Mouse (Mus musculus) ES-E14 (cell line): ENCODE data around the gene Srp14. TPM values are rescaled to one million over a fixed set of nuclear protein-coding genes. Genes with fewer than 3 reads are reported as not detected.
A peak's percentile ranks its signal among the peaks of the same experiment; 100 is the strongest.

Experiments used
- DNase-seq: peaks from one replicate; pipeline ENCODE4 v3.0.0-alpha.2; 2013; ENCODE audit warnings: low read depth, low spot score
- H3K27ac ChIP-seq: 2 replicates; pipeline ENCODE4 v1.5.1; 2012; ENCODE audit warnings: low read depth, mild to moderate bottlenecking, low read length, moderate library complexity, mixed read lengths; ENCODE audit not compliant: poor library complexity, insufficient read depth, severe bottlenecking
- H3K36me3 ChIP-seq: 2 replicates; pipeline ENCODE4 v1.6.1; 2012; ENCODE audit warnings: mild to moderate bottlenecking, low read length, moderate library complexity, mixed read lengths; ENCODE audit not compliant: control insufficient read depth, poor library complexity, insufficient read depth, severe bottlenecking
- H3K4me1 ChIP-seq, 2 experiments: fragments of 150-350 bp in 1 of 2; sonication (generic) in 1 of 2; 2 replicates each; pipeline ENCODE4 v1.6.1; 2012; ENCODE audit warnings: low read length in 2 of 2, mild to moderate bottlenecking in 1 of 2, mixed read lengths in 1 of 2; ENCODE audit not compliant: control insufficient read depth in 2 of 2, insufficient read depth in 2 of 2, poor library complexity in 1 of 2
- H3K4me3 ChIP-seq, 2 experiments: fragments of 150-350 bp in 1 of 2; sonication (generic) in 1 of 2; 2 replicates each; pipeline ENCODE4 v1.5.1; 2012; ENCODE audit warnings: low read length in 2 of 2, low read depth in 1 of 2, mild to moderate bottlenecking in 1 of 2, mixed read lengths in 1 of 2; ENCODE audit not compliant: insufficient read depth in 1 of 2, poor library complexity in 1 of 2, severe bottlenecking in 1 of 2
- H3K9ac ChIP-seq: 2 replicates; pipeline ENCODE4 v1.6.1; 2012; ENCODE audit warnings: low read depth, mild to moderate bottlenecking, low read length, mixed read lengths; ENCODE audit not compliant: poor library complexity, insufficient read depth, severe bottlenecking
- H3K9me3 ChIP-seq: fragments of 150-350 bp; sonication (generic); 2 replicates; pipeline ENCODE4 v1.6.1; 2012; ENCODE audit warnings: low read depth, mild to moderate bottlenecking, low read length; ENCODE audit not compliant: control insufficient read depth, insufficient read depth
- CHD2 ChIP-seq: IDR thresholded peaks from 2 replicates; pipeline ENCODE4 v1.6.1; 2014; ENCODE audit warnings: mild to moderate bottlenecking, low read depth, low read length, inconsistent platforms
- HCFC1 ChIP-seq: IDR thresholded peaks from 2 replicates; pipeline ENCODE4 v1.6.1; 2012; ENCODE audit warnings: low read length, inconsistent platforms, borderline replicate concordance; ENCODE audit not compliant: insufficient read depth
- MAFK ChIP-seq: IDR thresholded peaks from 2 replicates; pipeline ENCODE4 v1.6.1; 2014; ENCODE audit warnings: mild to moderate bottlenecking, low read depth, low read length, inconsistent platforms; ENCODE audit not compliant: insufficient read depth
- ZC3H11A ChIP-seq: IDR thresholded peaks from 2 replicates; pipeline ENCODE4 v1.6.1; 2012; ENCODE audit warnings: low read depth, mild to moderate bottlenecking, inconsistent platforms, low read length, borderline replicate concordance
- ZNF384 ChIP-seq: IDR thresholded peaks from 2 replicates; pipeline ENCODE4 v1.6.1; 2012; ENCODE audit warnings: low read depth, low read length, inconsistent platforms
- in situ Hi-C, 2 experiments: fragments of 600-800 bp; cut with MboI; formaldehyde crosslinking; loops; one replicate each; pipeline ENCODE4 v1.15.1; 2025; ENCODE audit warnings: low sequenced_read_pairs in 2 of 2, inconsistent platforms in 1 of 2; ENCODE audit not compliant: unreplicated experiment in 2 of 2
- total RNA-seq: library from RNA; depleted of rRNA; stranded (reverse); fragments of 300-350 nt; gene quantifications from 2 replicates; pipeline ENCODE4 v1.2.3, GENCODE M21; 2012

Srp14 gene
- total RNA-seq, 1 experiment, result 191 TPM

DNA sequence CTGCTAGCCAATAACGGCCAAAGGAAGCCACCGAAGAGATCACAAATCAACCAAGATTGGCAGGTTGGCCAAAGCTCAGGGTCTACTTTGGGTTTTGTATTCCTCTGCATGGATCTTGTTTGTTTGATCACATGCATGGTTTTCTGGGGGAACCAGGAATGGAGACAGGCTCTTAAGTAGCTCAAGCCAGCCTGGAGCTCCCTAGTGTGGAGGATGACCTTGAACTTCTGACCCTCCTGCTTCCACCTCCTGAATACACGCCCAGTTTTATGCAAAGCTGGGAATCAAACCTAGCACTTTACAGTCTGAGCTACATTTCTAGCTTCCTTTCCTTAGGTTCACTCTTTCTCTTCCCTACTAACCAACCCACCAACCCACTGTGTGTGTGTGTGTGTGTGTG, 5.9 kb upstream of the Srp14 start:
- no peaks in the 10 kb centered on the region for H3K9me3 ChIP-seq
- H3K27ac ChIP-seq, result peak overlapping the region; percentile 7; the same call in 1 of the 2 replicates
- H3K36me3 ChIP-seq, result no peaks in the 10 kb centered on the region
- in situ Hi-C loops, result loop anchor here (5.0 to 25.0 kb wide), 3 partner anchors 122 to 402 kb away; no protein-coding TSS in a partner anchor
- no peak overlapping the region for H3K4me3 ChIP-seq
- no peak overlapping the region for H3K9ac ChIP-seq
- peak; percentile 68 for DNase-seq
- TF ChIP-seq MAFK (no peak), CHD2 (no peak), HCFC1 (no peak), ZNF384 (no peak), ZC3H11A (no peak)
- H3K4me1 ChIP-seq, result peaks cover 10 to 15% of the 10 kb centered on the region in 2 experiments

DNA sequence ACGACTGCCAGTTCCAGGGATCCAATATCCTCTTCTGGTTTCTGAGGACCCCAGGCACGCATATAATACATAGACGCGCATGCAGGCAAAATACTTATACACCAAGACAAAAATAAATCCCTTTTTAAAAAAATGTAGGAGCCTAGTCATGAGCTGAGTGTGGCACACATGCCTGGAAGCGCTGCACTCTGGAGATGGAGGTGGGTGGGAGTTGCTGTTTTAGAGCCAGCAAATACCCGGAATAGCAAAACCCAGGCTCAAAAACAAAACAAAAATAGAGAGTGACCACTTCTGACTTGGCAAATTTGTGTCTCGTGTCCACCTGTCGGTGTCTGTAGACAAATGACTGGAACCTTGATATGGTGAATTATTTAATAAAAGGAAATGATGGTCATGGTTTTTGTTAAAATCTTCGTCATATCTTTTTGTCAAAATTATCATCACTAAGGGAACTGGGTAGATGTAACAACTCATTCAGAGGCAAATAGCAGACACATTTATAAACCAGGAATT, 4.9 kb upstream of the Srp14 start:
- TF ChIP-seq ZC3H11A, result no peak
- TF ChIP-seq MAFK, result no peak
- TF ChIP-seq CHD2, result no peak
- TF ChIP-seq HCFC1, result no peak
- no peak for TF ChIP-seq ZNF384
- Histone ChIP-seq H3K27ac (no peak overlapping the region), H3K4me1 (peaks cover 13 to 15% of the 10 kb centered on the region in 2 experiments), H3K9ac (no peak overlapping the region), H3K36me3 (no peaks in the 10 kb centered on the region), H3K4me3 (no peak overlapping the region), H3K9me3 (no peaks in the 10 kb centered on the region)
- no peak for DNase-seq
- in situ Hi-C loops, result loop anchor here in 1 of 2 experiments (10.0 to 25.0 kb wide), 2 partner anchors 130 to 403 kb away; no protein-coding TSS in a partner anchor

DNA sequence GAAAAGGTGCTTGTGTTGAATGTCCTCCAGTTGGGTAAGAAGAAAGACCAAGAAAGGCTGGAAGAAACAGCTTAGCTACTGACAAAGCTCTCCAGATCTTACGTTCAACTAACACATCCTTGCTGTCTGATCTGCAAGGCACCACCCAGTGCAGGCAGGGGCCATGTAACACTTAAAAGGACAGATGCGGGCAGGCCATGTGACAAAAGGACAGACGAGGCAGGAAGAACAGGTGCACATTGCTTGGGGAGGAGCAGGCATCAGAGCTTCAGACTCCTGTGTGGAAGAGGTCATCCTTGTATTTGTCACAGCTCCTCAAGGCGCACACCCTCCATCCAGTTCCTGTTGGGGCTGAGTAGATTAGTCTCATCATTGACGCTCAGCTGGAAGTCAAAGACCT, 3.5 kb upstream of the Srp14 start:
- H3K4me1 ChIP-seq, result peaks cover 14 to 15% of the 10 kb centered on the region in 2 experiments
- no peaks in the 10 kb centered on the region for H3K36me3 ChIP-seq
- H3K4me3 ChIP-seq, result no peak overlapping the region
- in situ Hi-C loops, result loop anchor here in 1 of 2 experiments (10.0 to 25.0 kb wide), 2 partner anchors 132 to 404 kb away; no protein-coding TSS in a partner anchor
- TF ChIP-seq CHD2 (no peak), ZNF384 (no peak), MAFK (no peak), HCFC1 (no peak), ZC3H11A (no peak)
- no peaks in the 10 kb centered on the region for H3K9me3 ChIP-seq
- no peak overlapping the region for H3K9ac ChIP-seq
- H3K27ac ChIP-seq, result no peak overlapping the region
- DNase-seq, result no peak

DNA sequence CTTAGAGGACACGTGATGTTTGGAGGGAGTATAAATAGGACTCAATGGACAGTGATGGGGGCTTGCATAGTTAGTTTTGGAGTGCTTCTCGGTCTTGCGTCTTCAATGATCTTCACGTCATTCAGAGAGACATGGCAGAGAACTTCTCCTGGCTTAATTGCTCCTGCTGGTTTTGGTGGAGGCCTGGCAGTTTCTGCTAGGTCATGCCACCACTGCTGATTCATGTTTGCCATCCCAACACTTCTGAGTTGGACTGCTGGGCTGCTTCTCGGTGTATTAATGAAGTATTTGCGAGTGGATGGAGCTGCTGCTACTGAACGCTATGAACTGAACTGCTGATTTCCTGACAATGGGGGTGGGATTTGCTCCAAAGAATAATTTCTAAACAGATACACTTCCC, 1.4 kb upstream of the Srp14 start:
- Histone ChIP-seq H3K36me3 (peaks cover 7% of the 10 kb centered on the region), H3K9ac (no peak overlapping the region), H3K27ac (no peak overlapping the region), H3K4me1 (peaks cover 11% of the 10 kb centered on the region in 2 experiments), H3K4me3 (no peak overlapping the region), H3K9me3 (no peaks in the 10 kb centered on the region)
- no peak for DNase-seq
- TF ChIP-seq ZC3H11A (no peak), HCFC1 (no peak), ZNF384 (no peak), CHD2 (no peak), MAFK (no peak)
- in situ Hi-C loops, result loop anchor here in 1 of 2 experiments (10.0 to 25.0 kb wide), 2 partner anchors 134 to 406 kb away; no protein-coding TSS in a partner anchor
